Mouse (Mus musculus) testis, postnatal 10 days (tissue): Measurements from ENCODE around the gene Zcchc2.

Experiments
- DNase-seq: peaks from one replicate; pipeline ENCODE4 v3.0.0; 2021; ENCODE audit warnings: low spot score

Zcchc2 gene

DNA sequence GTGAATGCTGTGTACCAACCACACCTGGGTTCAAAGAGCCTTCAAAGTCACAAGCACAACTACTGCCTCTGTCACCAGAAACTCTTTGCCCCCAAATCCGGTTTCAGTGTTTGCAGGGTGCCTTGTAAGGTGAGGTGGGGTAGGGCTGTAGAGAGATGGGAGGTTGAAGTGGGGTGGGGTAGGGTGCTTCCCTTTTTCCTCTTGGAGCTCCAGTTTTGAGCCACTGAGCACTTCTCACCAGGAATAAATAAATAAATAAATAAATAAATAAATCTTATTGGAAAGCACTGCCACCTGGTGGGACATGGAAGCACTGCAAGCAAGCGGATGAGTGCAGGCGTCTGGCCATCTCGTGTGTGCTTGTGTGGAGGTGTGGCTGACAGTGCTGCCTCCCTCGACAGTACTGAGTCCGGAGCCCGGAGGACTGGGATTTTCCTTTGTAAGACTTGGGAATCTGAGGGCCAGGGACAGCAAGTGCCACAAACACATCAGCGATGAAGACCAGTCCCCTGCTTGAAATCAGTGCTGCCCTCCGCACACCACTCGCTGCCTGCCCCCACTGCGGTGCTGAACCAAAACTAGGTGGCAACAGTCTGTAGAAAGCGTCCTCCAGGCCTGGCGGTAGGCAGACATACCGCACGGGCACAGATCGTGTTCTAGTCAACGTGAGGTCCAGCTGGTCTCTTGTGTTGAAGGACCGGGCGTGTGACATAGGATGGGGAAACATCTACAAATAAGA lies 46.8 kb downstream of the Zcchc2 start:
- peak; percentile 85 for DNase-seq

DNA sequence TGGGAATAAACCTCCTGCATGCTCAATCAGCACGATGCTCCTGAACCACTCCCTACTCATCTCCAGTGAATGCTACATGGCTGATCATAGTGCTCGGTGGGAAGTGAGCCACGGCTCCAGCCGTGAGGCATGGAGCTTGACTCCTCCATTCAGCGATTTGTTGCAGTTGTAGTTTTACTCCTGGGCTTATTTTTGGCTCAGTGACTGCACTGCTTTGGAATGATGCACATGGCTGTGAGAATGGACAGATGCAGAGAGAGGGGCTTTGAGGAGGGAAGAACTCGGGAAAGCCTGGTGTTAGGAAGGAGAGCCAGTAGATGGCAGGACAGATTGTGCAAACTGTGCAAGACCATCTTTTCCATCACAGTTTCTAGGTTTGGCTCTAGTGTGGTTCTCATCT lies 49.1 kb downstream of the Zcchc2 start:
- DNase-seq = no peak

- peak; percentile 56 for DNase-seq
Observed at GRCm38 (mm10) chr1:106040271-106040670, 50.1 kb downstream of the Zcchc2 start.

DNA sequence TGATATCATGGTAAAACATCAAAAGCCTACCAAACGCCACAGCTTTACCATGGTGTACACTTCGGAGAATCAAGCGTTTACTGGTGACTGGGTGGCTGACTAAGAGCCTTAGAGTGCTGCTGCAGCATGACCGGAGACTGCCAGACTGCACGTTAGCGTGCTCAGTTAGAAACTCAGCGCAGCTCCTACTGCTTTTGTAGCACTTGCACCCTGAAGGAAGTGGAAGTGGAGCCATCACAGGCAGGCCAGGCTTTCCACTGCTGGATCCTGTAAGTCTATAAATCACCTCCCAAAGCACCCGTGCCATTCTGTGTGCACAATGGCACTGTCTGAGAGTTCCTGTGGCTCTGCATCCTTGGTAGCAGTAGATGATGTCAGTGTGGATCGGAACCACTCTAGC lies 52.0 kb downstream of the Zcchc2 start:
- DNase-seq = no peak

DNA sequence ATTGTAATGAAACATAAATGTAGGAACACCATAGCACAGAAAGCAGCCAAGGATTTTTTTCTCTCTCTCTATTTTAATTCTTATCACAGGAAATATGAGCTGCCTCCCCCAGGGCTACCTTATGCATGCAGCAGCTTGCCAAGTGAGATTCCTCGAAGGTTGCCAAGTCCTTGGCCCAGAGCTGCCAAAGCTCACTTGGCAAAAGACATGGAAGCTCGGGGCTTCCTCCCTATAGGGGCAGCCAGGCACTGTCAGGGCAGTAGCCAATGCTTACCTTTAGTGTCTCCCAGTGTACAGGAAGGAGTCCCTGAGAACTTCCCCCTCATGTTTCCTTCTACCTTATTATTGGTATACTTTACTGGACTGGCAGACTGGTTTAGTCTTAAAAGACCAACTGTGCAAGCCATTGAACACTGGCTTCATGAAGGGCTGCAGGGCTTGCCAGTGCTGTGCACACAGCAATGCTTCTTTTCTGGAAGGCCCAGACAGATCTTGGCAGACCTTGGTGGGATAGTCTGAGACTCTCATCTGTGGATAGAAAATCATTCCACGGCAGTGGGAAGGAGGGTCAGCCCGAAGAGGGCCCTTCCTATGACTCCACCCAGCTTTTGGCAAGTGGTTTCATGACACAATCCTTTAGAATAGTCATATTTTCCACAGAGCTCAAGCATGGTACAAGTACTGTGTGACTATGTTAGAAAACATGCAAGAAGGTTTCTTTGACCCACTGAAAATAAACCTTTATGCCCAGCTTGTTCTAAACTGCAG lies 53.0 kb downstream of the Zcchc2 start:
- no peak for DNase-seq

DNA sequence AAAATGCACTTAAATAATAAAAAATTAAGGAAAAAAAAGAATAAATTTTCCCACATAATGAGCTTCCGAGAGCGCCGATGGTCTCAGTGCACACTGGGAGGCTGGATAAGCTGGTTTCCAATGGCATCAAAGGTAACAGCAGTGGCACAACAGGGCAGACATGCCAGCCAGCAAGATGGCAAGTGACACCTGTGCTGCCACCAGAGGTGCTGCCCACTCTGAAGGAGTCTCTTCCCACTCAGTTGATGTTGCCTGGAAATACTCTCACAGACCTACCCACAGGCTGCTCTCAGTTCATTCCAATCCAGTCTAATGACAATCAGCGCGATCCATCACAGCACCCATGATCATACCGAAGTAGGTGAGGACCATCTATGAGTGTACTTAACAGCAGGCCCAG lies 58.8 kb downstream of the Zcchc2 start:
- DNase-seq = no peak

DNA sequence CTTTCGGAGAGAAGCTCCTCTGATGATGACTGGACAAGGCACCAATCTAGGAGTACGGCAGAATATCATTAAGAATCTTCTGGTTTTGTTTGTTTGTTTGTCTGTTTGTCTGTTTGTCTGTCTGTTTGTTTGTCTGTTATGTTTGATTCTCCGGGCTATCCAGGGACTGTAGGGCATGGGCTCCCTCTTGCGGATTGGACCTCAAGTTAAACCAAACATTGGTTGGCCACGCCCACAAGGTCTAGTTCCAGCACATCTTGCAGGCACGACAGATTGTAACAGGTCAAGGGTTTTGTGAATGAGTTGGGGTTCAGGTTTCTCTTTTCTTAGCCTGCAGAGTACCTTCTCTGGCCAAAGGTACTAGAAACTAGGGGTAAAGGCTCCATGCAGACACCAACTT lies 64.8 kb downstream of the Zcchc2 start:
- no peak for DNase-seq

- DNase-seq = no peak
Observed at GRCm38 (mm10) chr1:106058355-106058754, 68.1 kb downstream of the Zcchc2 start.

- no peak for DNase-seq
Observed at GRCm38 (mm10) chr1:106059516-106060277, 69.5 kb downstream of the Zcchc2 start.

DNA sequence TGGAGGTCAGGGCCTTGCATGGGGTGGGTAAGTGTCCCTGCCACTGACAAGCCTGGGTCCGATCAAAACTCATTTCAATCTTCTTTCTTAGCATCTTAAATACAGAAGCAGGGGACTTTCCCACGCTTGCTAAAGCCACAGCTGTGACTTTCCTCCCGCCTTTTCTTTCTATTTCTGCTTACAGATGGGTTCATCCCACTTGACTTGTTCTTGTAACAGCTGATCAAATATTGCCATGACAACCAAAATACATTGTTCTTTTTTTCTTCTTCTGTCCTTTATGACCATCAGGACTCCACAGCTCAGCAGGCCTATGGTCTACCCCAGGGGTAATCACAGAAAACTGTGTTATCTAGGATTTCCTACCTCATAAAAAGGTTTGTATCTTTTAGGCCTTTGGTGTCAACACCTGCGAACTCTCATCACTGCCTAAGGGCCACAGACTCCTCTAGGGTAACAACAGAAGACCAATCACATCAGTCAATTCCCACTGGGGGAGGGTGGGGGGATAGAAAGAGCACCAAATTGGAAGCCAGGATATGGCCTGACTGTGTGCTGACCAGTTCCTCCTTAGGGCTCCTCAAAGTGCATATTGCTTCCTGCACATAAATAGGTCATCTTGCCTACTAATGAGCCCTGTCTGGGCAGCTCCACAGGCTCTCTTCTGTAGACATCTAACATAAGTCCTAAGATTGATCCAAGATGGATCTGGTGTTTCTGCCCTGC lies 71.1 kb downstream of the Zcchc2 start:
- DNase-seq = no peak

- DNase-seq = no peak
Observed at GRCm38 (mm10) chr1:106062891-106063590, 72.8 kb downstream of the Zcchc2 start.

DNA sequence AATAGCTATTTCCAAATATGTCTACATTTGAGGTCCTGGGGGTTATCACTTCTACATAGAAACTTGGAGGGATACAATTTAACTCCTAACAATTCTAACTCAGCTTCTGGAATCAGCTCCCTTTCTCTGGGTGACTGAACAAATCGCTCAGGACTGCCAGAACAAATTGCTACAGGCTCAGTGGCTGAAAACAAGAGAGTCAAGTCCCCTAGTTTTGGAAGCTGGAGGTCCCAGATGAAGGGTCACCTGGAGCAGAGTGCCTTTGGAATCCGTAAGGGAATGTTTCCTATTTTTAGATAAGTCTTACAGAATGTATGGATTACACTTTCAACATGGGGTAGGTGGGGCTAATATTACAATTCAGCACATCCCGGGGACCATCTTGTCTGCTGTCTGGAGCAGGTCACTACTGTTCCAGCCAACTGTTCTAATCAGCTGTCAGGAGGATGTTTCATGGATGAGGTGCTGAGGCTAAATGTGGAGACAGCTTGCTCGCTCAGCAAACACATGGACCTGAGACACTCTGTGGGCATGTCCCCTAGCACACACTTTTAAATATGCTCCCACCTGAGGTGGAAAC lies 73.5 kb downstream of the Zcchc2 start:
- no peak for DNase-seq

- DNase-seq = no peak
Observed at GRCm38 (mm10) chr1:106064291-106064690, 74.1 kb downstream of the Zcchc2 start.

DNA sequence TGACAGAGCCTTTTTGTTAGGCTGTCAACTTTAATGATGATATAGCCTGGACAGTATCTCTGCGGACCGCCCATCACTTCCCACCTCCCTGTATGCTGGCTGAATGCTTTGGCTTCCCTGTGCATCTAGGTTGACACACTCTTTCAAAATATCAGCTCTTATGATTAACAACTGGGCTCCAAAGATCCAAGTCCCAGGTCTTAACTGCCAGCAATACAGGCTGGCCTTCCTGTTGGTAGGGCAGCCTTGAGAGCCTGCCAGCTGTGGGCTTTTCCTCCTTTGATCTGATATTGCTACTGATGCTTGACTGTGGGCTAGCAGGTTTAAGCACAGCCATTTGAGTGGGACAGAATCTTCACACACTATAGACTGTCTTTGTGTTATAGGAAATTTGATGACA lies 74.5 kb downstream of the Zcchc2 start:
- DNase-seq = no peak

GRCm38 (mm10) chr1:106065679-106066078 lies 75.5 kb downstream of the Zcchc2 start:
- no peak for DNase-seq

- no peak for DNase-seq
Observed at GRCm38 (mm10) chr1:106067306-106067705, 77.1 kb downstream of the Zcchc2 start.

DNA sequence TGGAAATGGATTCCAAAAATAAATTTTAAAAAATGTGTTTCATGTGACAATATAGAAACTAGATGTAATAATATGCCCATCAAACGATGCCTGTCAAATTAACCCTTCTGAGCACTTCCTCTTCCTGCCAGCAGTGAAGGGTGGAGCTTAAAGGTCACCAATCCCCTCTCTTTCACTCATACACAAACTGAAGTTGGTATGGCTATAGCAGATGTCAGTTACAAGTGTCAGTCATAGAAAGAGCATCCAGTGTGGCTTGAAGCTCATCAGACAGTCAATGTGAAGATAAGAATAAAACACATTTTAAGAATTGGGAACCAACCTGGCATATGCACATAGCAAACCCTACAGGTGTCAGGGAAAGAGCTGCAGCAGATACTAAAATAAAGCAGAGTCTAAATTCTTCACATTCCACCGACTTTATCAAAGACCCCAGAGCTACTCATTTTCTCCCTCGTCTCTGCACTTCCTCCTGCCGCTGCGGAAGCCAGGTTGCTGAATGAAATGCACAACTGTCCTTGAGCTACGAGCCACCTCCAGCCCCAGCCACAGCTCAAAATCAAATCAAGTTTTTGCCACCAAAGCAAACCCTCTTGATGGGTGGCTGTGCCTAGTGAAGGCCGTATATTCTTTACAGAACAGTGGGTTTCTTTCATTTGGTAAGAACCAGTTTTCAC lies 79.8 kb downstream of the Zcchc2 start:
- no peak for DNase-seq

DNA sequence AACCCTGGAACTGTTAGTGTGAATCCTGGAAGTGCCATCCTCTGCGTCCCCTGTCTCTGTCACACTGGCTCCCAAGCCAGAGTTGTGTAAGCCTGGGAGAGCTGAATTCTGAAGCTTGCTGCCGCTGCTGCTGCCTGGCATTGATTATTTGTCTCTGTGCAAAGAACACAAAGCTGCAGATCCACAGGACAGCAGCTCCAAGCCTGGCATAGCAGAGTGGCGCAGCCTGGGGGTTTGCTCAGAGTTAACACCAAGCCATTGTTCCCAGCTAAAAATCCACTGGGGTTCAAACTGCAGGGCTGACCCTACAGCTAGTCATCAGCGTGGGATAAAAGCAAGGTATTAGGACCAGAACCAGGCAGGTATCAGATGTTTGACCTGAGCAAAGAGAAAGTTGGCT lies 80.6 kb downstream of the Zcchc2 start:
- DNase-seq = no peak

GRCm38 (mm10) chr1:106071237-106072070 lies 81.2 kb downstream of the Zcchc2 start:
- peak; percentile 88 for DNase-seq

DNA sequence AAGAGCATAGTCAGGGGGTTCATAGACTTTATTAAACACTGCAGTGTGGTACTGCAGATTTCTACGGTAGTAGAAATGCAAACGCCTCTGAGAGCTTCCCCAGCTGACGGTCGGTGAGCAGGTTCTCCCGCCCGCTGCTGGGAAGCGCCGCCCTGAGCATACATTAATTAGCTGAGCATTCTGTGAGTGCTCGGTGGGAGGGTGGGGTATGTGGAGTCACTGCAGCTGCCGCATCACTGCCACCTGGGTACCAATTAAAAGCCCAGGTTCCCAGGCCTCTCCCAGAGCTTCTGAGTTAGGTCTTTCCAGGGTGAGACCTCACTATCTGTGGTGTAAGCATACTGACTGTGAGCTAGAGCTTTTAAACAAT lies 81.8 kb downstream of the Zcchc2 start:
- DNase-seq = no peak
